Mouse (Mus musculus): ENCODE measurements at regions not wholly inside any gene's neighbourhood (a gene's known extent, or its start where the extent isn't known, plus 50 kb on each side); places are given as distances from the start of the nearest gene placed in this dataset.
"Not testable (repeated sequence)": the region's sequence is repeated elsewhere in the genome, so short reads cannot be mapped to it uniquely, and the experiment has no call there.

DNA sequence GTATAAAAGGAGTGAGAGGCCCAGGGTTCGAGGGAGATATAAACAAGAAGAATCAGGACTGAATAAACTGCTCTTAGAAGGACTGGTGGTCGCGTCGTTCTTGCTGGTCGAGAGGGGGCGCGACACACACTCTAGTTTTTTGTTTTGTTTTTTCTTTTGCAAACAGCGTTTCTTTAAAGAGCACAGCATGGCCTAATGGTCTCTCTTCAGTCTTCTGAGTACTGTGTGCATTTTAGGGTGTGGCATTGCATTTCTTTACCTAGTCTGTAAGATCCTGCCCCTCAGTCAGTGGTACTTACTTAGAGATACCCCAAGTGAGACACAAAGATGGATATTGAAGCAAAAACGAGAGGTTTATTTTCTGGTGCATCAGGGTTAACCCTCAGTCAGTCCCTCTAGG, 336.7 kb downstream of the Gm8797 start:
- H3K4me3 ChIP-seq (ENCODE audit: insufficient read depth in 1 of 2, low read depth in 1 of 2, low read length in 2 of 2, poor library complexity in 1 of 2, severe bottlenecking in 1 of 2) = no peak overlapping the region
- no peak for DNase-seq (ENCODE audit: low read depth, low spot score)
- no peaks in the 10 kb centered on the region for H3K36me3 ChIP-seq (ENCODE audit: control insufficient read depth, insufficient read depth, low read length, poor library complexity, severe bottlenecking)
- TF ChIP-seq HCFC1 (IDR thresholded peaks at IDR 0.05; ENCODE audit: borderline replicate concordance, insufficient read depth, low read length) = no peak
- no peak for TF ChIP-seq MAFK (IDR thresholded peaks at IDR 0.05; ENCODE audit: insufficient read depth, low read depth, low read length)
- no peak for TF ChIP-seq ZC3H11A (IDR thresholded peaks at IDR 0.05; ENCODE audit: borderline replicate concordance, low read depth, low read length)
- no peak overlapping the region for H3K9ac ChIP-seq (ENCODE audit: insufficient read depth, low read depth, low read length, poor library complexity, severe bottlenecking)
- in situ Hi-C loops (cut with MboI; ENCODE audit: low sequenced_read_pairs in 2 of 2, unreplicated experiment in 2 of 2) = no loop called here
- no peaks in the 10 kb centered on the region for H3K4me1 ChIP-seq (ENCODE audit: control insufficient read depth in 2 of 2, insufficient read depth in 2 of 2, low read length in 2 of 2, poor library complexity in 1 of 2)
- no peak overlapping the region for H3K27ac ChIP-seq (ENCODE audit: insufficient read depth, low read depth, low read length, poor library complexity, severe bottlenecking)
- H3K9me3 ChIP-seq (ENCODE audit: control insufficient read depth, insufficient read depth, low read depth, low read length) = no peaks in the 10 kb centered on the region

DNA sequence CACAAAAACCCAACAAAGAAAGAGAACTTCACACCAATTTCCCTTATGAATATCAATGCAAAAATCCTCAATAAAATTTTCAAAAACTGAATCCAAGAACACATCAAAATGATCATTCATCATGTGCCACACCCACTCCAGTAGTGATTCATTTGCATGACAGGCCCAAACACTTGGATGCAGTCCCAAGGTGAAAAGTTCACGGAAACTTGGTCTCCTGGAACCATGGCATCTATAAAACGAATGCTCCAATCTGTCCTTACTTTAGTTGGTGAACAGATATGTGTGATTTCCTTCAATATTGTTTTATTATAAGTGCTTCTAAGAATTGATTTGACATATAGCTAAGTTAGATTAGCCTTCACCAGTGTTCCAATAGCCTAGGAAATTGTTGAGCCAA, 343.3 kb downstream of the Gm8797 start:
- H3K9ac ChIP-seq (ENCODE audit: insufficient read depth, low read depth, low read length, poor library complexity, severe bottlenecking) = no peak overlapping the region
- in situ Hi-C loops (cut with MboI; ENCODE audit: low sequenced_read_pairs in 2 of 2, unreplicated experiment in 2 of 2) = no loop called here
- H3K4me1 ChIP-seq (ENCODE audit: control insufficient read depth in 2 of 2, insufficient read depth in 2 of 2, low read length in 2 of 2, poor library complexity in 1 of 2) = peaks cover 0 to 6% of the 10 kb centered on the region in 2 experiments; a peak in 1 of 4 replicates
- TF ChIP-seq ZC3H11A (IDR thresholded peaks at IDR 0.05; ENCODE audit: borderline replicate concordance, low read depth, low read length) (peak; percentile 16; the same call in 1 of the 2 replicates), CHD2 (IDR thresholded peaks at IDR 0.05; ENCODE audit: low read depth, low read length) (no peak), HCFC1 (IDR thresholded peaks at IDR 0.05; ENCODE audit: borderline replicate concordance, insufficient read depth, low read length) (no peak), ZNF384 (IDR thresholded peaks at IDR 0.05; ENCODE audit: low read depth, low read length) (no peak), MAFK (IDR thresholded peaks at IDR 0.05; ENCODE audit: insufficient read depth, low read depth, low read length) (no peak)
- H3K27ac ChIP-seq (ENCODE audit: insufficient read depth, low read depth, low read length, poor library complexity, severe bottlenecking) = peak overlapping the region; percentile 43; the same call in 1 of the 2 replicates
- no peaks in the 10 kb centered on the region for H3K9me3 ChIP-seq (ENCODE audit: control insufficient read depth, insufficient read depth, low read depth, low read length)
- no peak for DNase-seq (ENCODE audit: low read depth, low spot score)
- no peak overlapping the region for H3K4me3 ChIP-seq (ENCODE audit: insufficient read depth in 1 of 2, low read depth in 1 of 2, low read length in 2 of 2, poor library complexity in 1 of 2, severe bottlenecking in 1 of 2)
- H3K36me3 ChIP-seq (ENCODE audit: control insufficient read depth, insufficient read depth, low read length, poor library complexity, severe bottlenecking) = no peaks in the 10 kb centered on the region

DNA sequence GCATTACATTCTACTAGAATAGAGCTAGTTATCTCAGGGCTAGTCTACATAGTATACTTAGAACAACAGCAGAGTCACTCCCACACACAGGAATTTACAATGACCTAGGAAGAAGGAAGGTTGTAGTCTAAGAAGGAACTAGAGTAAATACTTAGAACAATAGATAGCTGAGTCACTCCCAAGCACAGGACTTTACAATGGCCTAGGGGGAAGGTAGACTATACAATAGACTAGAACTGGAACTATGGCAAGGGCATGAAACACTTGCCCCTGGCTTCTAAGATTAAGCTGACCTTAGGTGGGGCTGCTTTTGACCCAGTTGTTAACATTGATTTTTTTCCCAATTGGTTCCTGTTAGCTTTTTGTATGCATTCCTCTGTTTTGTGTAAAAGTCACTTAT, 343.8 kb downstream of the Gm8797 start:
- in situ Hi-C loops (cut with MboI; ENCODE audit: low sequenced_read_pairs in 2 of 2, unreplicated experiment in 2 of 2) = not testable (repeated sequence)

DNA sequence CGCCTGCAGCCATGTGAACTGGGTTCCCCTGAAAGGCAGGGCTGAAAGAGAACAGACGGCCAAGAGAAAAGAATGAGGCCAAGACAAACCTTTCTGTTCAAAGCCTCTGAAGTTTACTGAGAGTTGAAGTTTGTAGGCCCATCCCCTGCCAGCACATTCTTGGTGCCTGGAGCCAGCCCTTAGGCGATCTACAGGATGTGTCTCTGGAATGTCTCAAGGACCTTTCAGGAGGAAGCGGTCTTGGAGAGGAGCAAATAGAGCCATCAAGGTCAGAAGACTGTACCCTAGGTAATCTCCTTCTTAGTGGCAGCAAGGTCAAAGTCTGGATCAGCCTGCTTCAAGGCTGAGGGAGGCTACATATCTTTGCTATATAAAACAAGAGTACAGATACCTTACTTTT, 350.3 kb downstream of the Gm8797 start:
- H3K27ac ChIP-seq (ENCODE audit: insufficient read depth, low read depth, low read length, poor library complexity, severe bottlenecking) = no peak overlapping the region
- peaks cover 0 to 2% of the 10 kb centered on the region in 2 experiments; a peak in 1 of 4 replicates for H3K4me1 ChIP-seq (ENCODE audit: control insufficient read depth in 2 of 2, insufficient read depth in 2 of 2, low read length in 2 of 2, poor library complexity in 1 of 2)
- peak; percentile 69 for DNase-seq (ENCODE audit: low read depth, low spot score)
- H3K9ac ChIP-seq (ENCODE audit: insufficient read depth, low read depth, low read length, poor library complexity, severe bottlenecking) = no peak overlapping the region
- no peak for TF ChIP-seq CHD2 (IDR thresholded peaks at IDR 0.05; ENCODE audit: low read depth, low read length)
- TF ChIP-seq MAFK (IDR thresholded peaks at IDR 0.05; ENCODE audit: insufficient read depth, low read depth, low read length) = no peak
- no peak for TF ChIP-seq ZNF384 (IDR thresholded peaks at IDR 0.05; ENCODE audit: low read depth, low read length)
- TF ChIP-seq HCFC1 (IDR thresholded peaks at IDR 0.05; ENCODE audit: borderline replicate concordance, insufficient read depth, low read length) = no peak
- TF ChIP-seq ZC3H11A (IDR thresholded peaks at IDR 0.05; ENCODE audit: borderline replicate concordance, low read depth, low read length) = no peak
- H3K9me3 ChIP-seq (ENCODE audit: control insufficient read depth, insufficient read depth, low read depth, low read length) = no peaks in the 10 kb centered on the region
- no peak overlapping the region for H3K4me3 ChIP-seq (ENCODE audit: insufficient read depth in 1 of 2, low read depth in 1 of 2, low read length in 2 of 2, poor library complexity in 1 of 2, severe bottlenecking in 1 of 2)
- H3K36me3 ChIP-seq (ENCODE audit: control insufficient read depth, insufficient read depth, low read length, poor library complexity, severe bottlenecking) = no peaks in the 10 kb centered on the region
- in situ Hi-C loops (cut with MboI; ENCODE audit: low sequenced_read_pairs in 2 of 2, unreplicated experiment in 2 of 2) = no loop called here

More for the DNA sequence above, 343.8 kb downstream of the Gm8797 start:
- DNase-seq (ENCODE audit: low read depth, low spot score); H3K36me3 ChIP-seq (ENCODE audit: control insufficient read depth, insufficient read depth, low read length, poor library complexity, severe bottlenecking); H3K9ac ChIP-seq (ENCODE audit: insufficient read depth, low read depth, low read length, poor library complexity, severe bottlenecking); H3K27ac ChIP-seq (ENCODE audit: insufficient read depth, low read depth, low read length, poor library complexity, severe bottlenecking); H3K9me3 ChIP-seq (ENCODE audit: control insufficient read depth, insufficient read depth, low read depth, low read length); H3K4me3 ChIP-seq (ENCODE audit: insufficient read depth in 1 of 2, low read depth in 1 of 2, low read length in 2 of 2, poor library complexity in 1 of 2, severe bottlenecking in 1 of 2); H3K4me1 ChIP-seq (ENCODE audit: control insufficient read depth in 2 of 2, insufficient read depth in 2 of 2, low read length in 2 of 2, poor library complexity in 1 of 2): not testable (repeated sequence)
- peak; percentile 73 for TF ChIP-seq MAFK (IDR thresholded peaks at IDR 0.05; ENCODE audit: insufficient read depth, low read depth, low read length)

DNA sequence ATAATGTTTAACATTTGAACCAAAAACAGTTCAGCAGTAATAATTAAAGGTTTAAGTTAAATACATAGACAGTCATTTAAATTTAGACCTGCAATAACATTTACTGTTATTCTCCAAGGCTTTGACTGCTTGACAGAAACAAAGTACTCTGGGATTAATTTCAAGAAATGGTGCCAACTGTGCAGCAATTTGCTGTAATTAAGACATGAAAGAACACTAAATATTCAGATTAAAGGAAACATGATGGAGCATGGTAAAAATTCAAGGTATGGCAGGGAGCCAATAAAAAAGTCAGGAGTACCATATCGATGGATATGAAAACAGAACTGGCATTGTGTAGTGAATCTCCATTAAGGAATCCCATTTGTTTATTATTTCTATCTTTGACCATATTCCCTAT, 352.3 kb downstream of the Gm8797 start:
- peaks cover 0 to 2% of the 10 kb centered on the region in 2 experiments; a peak in 1 of 4 replicates for H3K4me1 ChIP-seq (ENCODE audit: control insufficient read depth in 2 of 2, insufficient read depth in 2 of 2, low read length in 2 of 2, poor library complexity in 1 of 2)
- DNase-seq (ENCODE audit: low read depth, low spot score) = no peak
- H3K4me3 ChIP-seq (ENCODE audit: insufficient read depth in 1 of 2, low read depth in 1 of 2, low read length in 2 of 2, poor library complexity in 1 of 2, severe bottlenecking in 1 of 2) = no peak overlapping the region
- H3K9ac ChIP-seq (ENCODE audit: insufficient read depth, low read depth, low read length, poor library complexity, severe bottlenecking) = no peak overlapping the region
- in situ Hi-C loops (cut with MboI; ENCODE audit: low sequenced_read_pairs in 2 of 2, unreplicated experiment in 2 of 2) = no loop called here
- no peaks in the 10 kb centered on the region for H3K36me3 ChIP-seq (ENCODE audit: control insufficient read depth, insufficient read depth, low read length, poor library complexity, severe bottlenecking)
- TF ChIP-seq CHD2 (IDR thresholded peaks at IDR 0.05; ENCODE audit: low read depth, low read length) (no peak), MAFK (IDR thresholded peaks at IDR 0.05; ENCODE audit: insufficient read depth, low read depth, low read length) (no peak), ZC3H11A (IDR thresholded peaks at IDR 0.05; ENCODE audit: borderline replicate concordance, low read depth, low read length) (no peak), HCFC1 (IDR thresholded peaks at IDR 0.05; ENCODE audit: borderline replicate concordance, insufficient read depth, low read length) (no peak), ZNF384 (IDR thresholded peaks at IDR 0.05; ENCODE audit: low read depth, low read length) (no peak)
- no peak overlapping the region for H3K27ac ChIP-seq (ENCODE audit: insufficient read depth, low read depth, low read length, poor library complexity, severe bottlenecking)
- no peaks in the 10 kb centered on the region for H3K9me3 ChIP-seq (ENCODE audit: control insufficient read depth, insufficient read depth, low read depth, low read length)
